Comparison of ENCODE assay signal across 8 mouse cellular contexts in the genomic region with DNA sequence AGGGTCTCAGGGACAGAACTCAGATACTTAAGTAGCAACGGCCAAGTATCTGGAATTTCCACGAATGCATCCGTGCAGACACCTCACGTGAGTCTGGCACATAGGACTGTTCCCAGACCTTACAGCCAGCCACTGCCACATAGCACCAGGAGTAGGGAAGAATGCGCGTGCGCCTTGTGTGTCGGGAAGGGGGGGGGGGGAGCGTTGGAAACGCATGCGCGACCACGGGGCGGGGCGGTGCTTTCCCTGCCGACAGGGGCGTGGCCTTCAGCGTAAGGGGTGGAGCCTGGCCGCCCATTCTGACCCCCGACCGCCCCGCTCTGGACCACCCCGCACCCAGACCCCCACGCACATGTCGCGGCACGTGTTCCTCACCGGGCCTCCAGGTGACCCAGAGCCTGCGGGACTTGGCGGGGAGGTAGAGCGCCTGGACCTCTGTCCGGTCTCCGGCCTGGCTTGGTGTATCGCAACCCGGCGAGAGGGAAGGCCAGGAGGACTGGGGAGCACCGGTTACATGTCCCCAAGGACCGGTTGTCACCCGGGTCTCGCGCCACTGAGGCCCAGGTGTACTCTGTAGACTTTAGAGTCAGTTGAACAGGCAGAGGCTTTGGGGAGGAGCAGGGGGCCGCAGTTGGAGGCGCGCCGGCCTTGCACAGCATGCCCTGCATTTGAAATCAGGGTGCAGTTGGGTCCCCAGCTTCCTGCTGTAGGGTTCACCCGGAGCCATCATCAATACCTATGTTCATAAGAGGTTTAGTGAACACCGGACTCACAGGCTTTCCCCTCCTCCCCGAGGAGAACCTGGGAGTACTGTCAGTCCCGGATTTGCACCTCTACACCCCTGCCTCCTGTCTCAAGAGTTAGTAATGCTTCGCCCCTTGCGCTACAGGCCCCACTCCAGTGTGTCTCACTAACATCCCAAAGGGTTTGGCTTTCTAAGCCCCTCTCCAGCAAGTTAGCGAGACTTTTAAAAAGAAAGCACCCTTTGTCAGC. TPM values are rescaled to one million over a fixed set of nuclear protein-coding genes. Genes with fewer than 3 reads are reported as not detected.
DNase-seq lines count a peak whose midpoint lies in the region; ATAC-seq lines count a peak whose summit lies in the region.

No protein-coding gene starts in this region.

- H3K9ac ChIP-seq in intestine, embryonic 15.5 days = peak overlapping the region; percentile 72

- peaks cover 7% of the 10 kb centered on the region for H3K4me1 ChIP-seq in intestine, embryonic 15.5 days (replicated peaks)

- H3K9me3 ChIP-seq in intestine, embryonic 15.5 days = no peaks in the 10 kb centered on the region

- no peaks in the 10 kb centered on the region for H3K36me3 ChIP-seq in intestine, embryonic 15.5 days

- H3K4me3 ChIP-seq in intestine, embryonic 15.5 days (replicated peaks) = peak overlapping the region; percentile 65

- intact Hi-C loops in gastrocnemius, postnatal 36 days (cut with DNase I) = no loop called here
- intact Hi-C loops in left cerebral cortex, postnatal 14 days (cut with DNase I) = loop anchor here (5.0 kb wide), 1 partner anchor 162 kb away; no protein-coding TSS in a partner anchor

- H3K4me2 ChIP-seq in intestine, embryonic 15.5 days (replicated peaks) = peak overlapping the region; percentile 82

- H3K27me3 ChIP-seq in intestine, embryonic 15.5 days (replicated peaks) = no peaks in the 10 kb centered on the region

- H3K27ac ChIP-seq in intestine, embryonic 15.5 days = peak overlapping the region; percentile 18; the same call in 1 of the 2 replicates

- peak; percentile 97 for ATAC-seq in intestine, embryonic 15.5 days
- peak; percentile 83 for ATAC-seq in megakaryocyte-erythroid progenitor cell, adult 5-6 weeks (replicated peaks; ENCODE audit: low FRiP score, low TSS enrichment, poor library complexity, severe bottlenecking)

- WGBS in intestine, embryonic 15.5 days = 7% methylated on average over 50 of the region's 52 CpGs

- DNase-seq in adrenal gland, adult 2 months = peak; percentile 93
- DNase-seq in embryo, embryonic 11 days = peak; percentile 97
- peak; percentile 80 to 84 for DNase-seq in gastrocnemius, postnatal 36 days
- DNase-seq in left cerebral cortex, postnatal 14 days (ENCODE audit: low spot score in 2 of 2) = peak; percentile 83 to 89
- peak; percentile 92 for DNase-seq in right cerebral cortex, postnatal 14 days
- DNase-seq in urinary bladder, postnatal 25 days (ENCODE audit: low spot score) = peak; percentile 92

RNA-seq across cellular contexts. Expression of gene Ntpcr, which starts 4.5 kb away (rescaled TPM):
- total RNA-seq in adrenal gland, adult 2 months (2021) = 10 to 100 TPM; 17.2 to 19.2 TPM
- 30.4 and 31.5 TPM in 2 replicates for polyA plus RNA-seq in adrenal gland, adult 2 months (2012; rRNA removed)
- 10 to 100 TPM; 11.4 to 11.6 TPM for total RNA-seq in gastrocnemius, postnatal 36 days (2021)
- polyA plus RNA-seq in intestine, embryonic 15.5 days (2015; fragmentation: Nextera tagmentation; extraction: Ambion mirVana) = 27.7 and 31.2 TPM in 2 replicates
- 10 to 100 TPM; 22.0 to 25.2 TPM for total RNA-seq in left cerebral cortex, postnatal 14 days (2021)
- total RNA-seq in megakaryocyte-erythroid progenitor cell, adult 5-6 weeks (2014; fragmentation: Nextera tagmentation) = 28.5 and 30.9 TPM in 2 replicates
- total RNA-seq in megakaryocyte-erythroid progenitor cell, adult 5-6 weeks (2017) = 18.2 and 66.2 TPM in 2 replicates

Comparison
In these comparisons a context has a peak if more than half of its experiments do, and no peak if none do; other contexts are left out.
1. Peak in every context shown above with its lines: DNase-seq, ATAC-seq, H3K4me3 ChIP-seq and H3K27ac ChIP-seq.